ENCODE assay signal across 9 mouse cellular contexts in the genomic region with DNA sequence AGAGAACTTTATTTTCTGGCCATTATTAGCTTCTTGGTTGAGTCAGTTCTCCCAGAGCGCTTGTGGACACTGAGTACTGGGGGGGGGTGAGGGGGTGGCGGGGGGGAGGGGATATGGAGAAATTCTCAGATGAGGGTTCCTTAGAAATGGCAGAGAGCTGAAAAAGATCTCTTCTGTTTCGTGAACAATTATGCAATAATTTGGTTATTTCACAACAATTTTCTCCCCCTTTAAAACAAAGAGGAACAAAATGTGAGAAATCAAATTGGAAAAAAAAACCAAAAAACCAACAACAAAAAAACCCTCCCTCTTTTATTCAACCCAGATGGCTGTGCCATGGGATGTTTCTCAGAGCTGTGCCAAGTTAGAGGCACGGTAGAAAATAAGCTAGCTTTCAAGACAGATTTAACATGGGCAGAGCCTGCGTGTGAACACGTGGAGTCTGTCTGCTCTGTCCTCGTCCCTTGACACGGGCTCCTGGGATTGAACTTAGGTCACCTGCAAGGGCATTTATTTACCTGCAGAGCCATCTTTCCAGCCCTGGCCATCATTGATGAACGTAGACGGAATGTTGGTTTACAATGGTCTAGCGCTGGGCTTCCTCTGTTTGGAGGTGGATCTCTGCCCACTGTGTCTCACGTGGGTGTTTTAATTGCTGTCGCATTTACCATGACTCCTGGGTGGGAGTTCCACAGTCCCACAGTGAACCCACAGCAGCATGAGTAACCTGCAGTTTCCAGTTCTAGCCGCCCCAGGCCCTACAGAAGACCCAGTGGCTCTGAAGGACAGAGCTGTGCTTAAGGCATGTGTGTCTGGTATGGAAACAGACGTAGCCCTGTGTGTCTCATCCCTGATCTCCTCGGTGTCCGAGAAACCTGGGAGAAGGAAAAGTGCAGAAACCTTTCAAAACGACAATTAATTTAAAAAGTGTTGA. TPM values are rescaled to one million over a fixed set of nuclear protein-coding genes. Genes with fewer than 3 reads are reported as not detected.
DNase-seq lines count a peak whose midpoint lies in the region; ATAC-seq and TF ChIP-seq lines count a peak whose summit lies in the region.
"Had no signal": no experiment of that assay in that cellular context is flagged by ENCODE, and none has a peak within 500 bp of the region (broad histone marks: within the 10 kb centered on the region; RNA-seq: fewer than 3 reads in every experiment).

No protein-coding gene starts in this region.

- no peak for TF ChIP-seq CTCF in forebrain, postnatal 0 days (IDR thresholded peaks at IDR 0.05; ENCODE audit: low read depth)

- WGBS in lung, embryonic 16.5 days, result 69% methylated on average over 18 of the region's 18 CpGs
- 50% methylated on average over 18 of the region's 18 CpGs for WGBS in forebrain, postnatal 0 days

- ATAC-seq in frontal cortex, adult (ENCODE audit: low TSS enrichment), result peak; percentile 33; the same call in 1 of the 2 replicates
- peak; percentile 36 for ATAC-seq in lung, embryonic 16.5 days (ENCODE audit: low read depth)
- peak; percentile 72 for ATAC-seq in forebrain, postnatal 0 days
- ATAC-seq: activated CD4-positive, CD25-positive, alpha-beta regulatory T cell, adult 4 months had no signal

- no peak overlapping the region for H3K4me3 ChIP-seq in lung, embryonic 16.5 days (ENCODE audit: low read length)
- H3K4me3 ChIP-seq in forebrain, postnatal 0 days (ENCODE audit: low read depth, low read length), result no peak overlapping the region

- no peaks in the 10 kb centered on the region for H3K9me3 ChIP-seq in lung, embryonic 16.5 days (ENCODE audit: control insufficient read depth, low read length)
- H3K9me3 ChIP-seq in forebrain, postnatal 0 days (ENCODE audit: low read length), result no peaks in the 10 kb centered on the region

- peaks cover 7% of the 10 kb centered on the region for H3K4me1 ChIP-seq in lung, embryonic 16.5 days (replicated peaks; ENCODE audit: control insufficient read depth, insufficient read depth, low read length)
- peaks cover 13% of the 10 kb centered on the region for H3K4me1 ChIP-seq in forebrain, postnatal 0 days (ENCODE audit: insufficient read depth)

- no peaks in the 10 kb centered on the region for H3K36me3 ChIP-seq in lung, embryonic 16.5 days (ENCODE audit: control insufficient read depth, insufficient read depth, low read length)
- H3K36me3 ChIP-seq in forebrain, postnatal 0 days (ENCODE audit: insufficient read depth), result no peaks in the 10 kb centered on the region

- no peak for DNase-seq in frontal cortex, postnatal 25 days (ENCODE audit: low spot score in 2 of 2)
- DNase-seq in lung, postnatal 4 days, result no peak
- DNase-seq in forebrain, postnatal 0 days, result peak; percentile 57
- peak; percentile 43 for DNase-seq in skeletal muscle tissue, adult 2 months (ENCODE audit: low read depth, low spot score)
- DNase-seq in adrenal gland, postnatal 36 days, result no peak
- DNase-seq in cerebellum, adult 9-10 months, result no peak

- no peak overlapping the region for H3K27ac ChIP-seq in lung, embryonic 16.5 days (ENCODE audit: low read length)
- H3K27ac ChIP-seq in forebrain, postnatal 0 days (ENCODE audit: low read depth, low read length), result 0 out of 2 replicates have a peak overlapping the region, but pooled peaks have one; percentile 35

- no peak overlapping the region for H3K9ac ChIP-seq in lung, embryonic 16.5 days (ENCODE audit: low read length)
- H3K9ac ChIP-seq in forebrain, postnatal 0 days, result no peak overlapping the region

- no peak overlapping the region for H3K4me2 ChIP-seq in lung, embryonic 16.5 days (ENCODE audit: low read depth, low read length)
- no peak overlapping the region for H3K4me2 ChIP-seq in forebrain, postnatal 0 days (ENCODE audit: low read depth)

- H3K27me3 ChIP-seq in lung, embryonic 16.5 days (ENCODE audit: control insufficient read depth, insufficient read depth, low read depth, low read length), result no peaks in the 10 kb centered on the region
- no peaks in the 10 kb centered on the region for H3K27me3 ChIP-seq in forebrain, postnatal 0 days (ENCODE audit: insufficient read depth, low read length)

RNA-seq across cellular contexts. Expression of gene Jmjd1c, which starts 47.9 kb away (rescaled TPM):
- 28.4 and 29.0 TPM in 2 replicates for polyA plus RNA-seq in lung, embryonic 16.5 days (2015; fragmentation: Nextera tagmentation; extraction: Ambion mirVana)
- total RNA-seq in forebrain, postnatal 0 days (2014; rRNA removed), result 67.1 and 76.8 TPM in 2 replicates
- polyA plus RNA-seq in forebrain, postnatal 0 days (2015; fragmentation: Nextera tagmentation; extraction: Ambion mirVana), result 29.6 and 44.4 TPM in 2 replicates
- total RNA-seq in adrenal gland, postnatal 36 days (2021), result 10 to 100 TPM; 52.9 to 57.7 TPM

RNA-seq across cellular contexts. Expression of gene Reep3, which starts 48.8 kb away (rescaled TPM):
- 37.9 and 38.6 TPM in 2 replicates for polyA plus RNA-seq in lung, embryonic 16.5 days (2015; fragmentation: Nextera tagmentation; extraction: Ambion mirVana)
- total RNA-seq in forebrain, postnatal 0 days (2014; rRNA removed), result 21.7 and 30.8 TPM in 2 replicates
- polyA plus RNA-seq in forebrain, postnatal 0 days (2015; fragmentation: Nextera tagmentation; extraction: Ambion mirVana), result 18.8 and 23.7 TPM in 2 replicates
- total RNA-seq in adrenal gland, postnatal 36 days (2021), result 10 to 100 TPM; 44.7 to 46.3 TPM

Comparison
In these comparisons a context has a peak if more than half of its experiments do, and no peak if none do; other contexts are left out.
1. DNase-seq: peak in forebrain, postnatal 0 days (single experiment) and skeletal muscle tissue, adult 2 months (single experiment); none in frontal cortex, postnatal 25 days (0 of 2), lung, postnatal 4 days (0 of 2), adrenal gland, postnatal 36 days (0 of 2) and cerebellum, adult 9-10 months (single experiment).
2. Peak in every context shown above with its lines, with median percentiles within 50 percentile points of each other: ATAC-seq.